ENCODE assay signal across 35 mouse cellular contexts in the genomic region with DNA sequence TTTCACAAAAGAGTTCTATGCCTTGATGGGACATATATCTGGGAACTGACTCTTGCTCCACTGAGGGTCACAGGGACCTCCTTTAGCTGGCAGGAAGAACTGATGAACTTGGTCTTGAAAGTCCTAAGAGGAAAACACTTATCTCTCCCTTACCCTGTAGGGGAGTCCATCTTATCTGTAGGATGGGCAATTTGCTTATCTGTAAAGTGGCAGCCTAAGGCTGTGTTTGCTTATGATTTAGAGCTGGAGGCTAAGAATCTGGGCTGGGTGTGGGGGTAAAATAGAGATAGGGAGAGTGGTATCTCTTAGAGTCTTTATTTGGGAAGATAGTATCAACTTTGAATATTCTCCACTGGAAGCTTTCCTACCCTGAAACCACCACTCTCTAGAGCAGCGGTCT.
"Had no signal": no experiment of that assay in that cellular context is flagged by ENCODE, and none has a peak within 500 bp of the region (broad histone marks: within the 10 kb centered on the region; RNA-seq: fewer than 3 reads in every experiment).

No protein-coding gene starts in this region.

- H3K4me1 ChIP-seq: heart, embryonic 13.5 days; heart, embryonic 15.5 days; hindbrain, embryonic 10.5 days; hindbrain, embryonic 12.5 days; hindbrain, embryonic 13.5 days; hindbrain, embryonic 15.5 days; intestine, embryonic 15.5 days; kidney, embryonic 15.5 days had no signal

- H3K9me3 ChIP-seq: heart, embryonic 10.5 days; heart, embryonic 12.5 days; heart, embryonic 13.5 days; heart, embryonic 15.5 days; hindbrain, embryonic 10.5 days; hindbrain, embryonic 12.5 days; hindbrain, embryonic 13.5 days; hindbrain, embryonic 15.5 days; intestine, embryonic 15.5 days; kidney, embryonic 15.5 days had no signal

- H3K27ac ChIP-seq: heart, embryonic 10.5 days; heart, embryonic 13.5 days; heart, embryonic 15.5 days; hindbrain, embryonic 10.5 days; hindbrain, embryonic 12.5 days; hindbrain, embryonic 13.5 days; hindbrain, embryonic 14.5 days; hindbrain, embryonic 15.5 days; hindbrain, postnatal 0 days; intestine, embryonic 15.5 days; kidney, embryonic 15.5 days; kidney, postnatal 0 days; layer of hippocampus, adult 2 months; left cerebral cortex, adult 2 months had no signal

- DNase-seq: heart, postnatal 10 days; heart, postnatal 14 days; heart, postnatal 36 days; heart, postnatal 4 days; kidney, adult 11 months; kidney, adult 18-20 months; kidney, adult 2 months; kidney, adult 8-10 months; kidney, adult 9 months; kidney, postnatal 10 days; kidney, postnatal 14 days; kidney, postnatal 25 days; kidney, postnatal 36 days; kidney, postnatal 4 days; layer of hippocampus, adult 9-11 months had no signal

- H3K36me3 ChIP-seq: heart, embryonic 15.5 days; hindbrain, embryonic 13.5 days; hindbrain, embryonic 15.5 days; intestine, embryonic 15.5 days had no signal

- ATAC-seq: hindbrain, embryonic 16.5 days; hindbrain, postnatal 0 days; inflammation-experienced regulatory T-cells, adult 6 months; intestine, embryonic 15.5 days; intestine, embryonic 16.5 days; intestine, postnatal 0 days had no signal

- H3K9ac ChIP-seq: heart, embryonic 12.5 days; heart, embryonic 13.5 days; heart, embryonic 15.5 days; hindbrain, embryonic 12.5 days; hindbrain, embryonic 13.5 days; hindbrain, embryonic 14.5 days; hindbrain, embryonic 15.5 days; intestine, embryonic 15.5 days; kidney, embryonic 15.5 days had no signal

- H3K27me3 ChIP-seq: heart, embryonic 12.5 days; heart, embryonic 13.5 days; heart, embryonic 15.5 days; hindbrain, embryonic 15.5 days; intestine, embryonic 15.5 days had no signal

- H3K4me2 ChIP-seq: heart, embryonic 11.5 days; heart, embryonic 12.5 days; heart, embryonic 13.5 days; heart, embryonic 15.5 days; hindbrain, embryonic 12.5 days; hindbrain, embryonic 13.5 days; hindbrain, embryonic 14.5 days; hindbrain, embryonic 15.5 days; intestine, embryonic 15.5 days; kidney, embryonic 15.5 days had no signal

- H3K4me3 ChIP-seq: heart, embryonic 10.5 days; heart, embryonic 12.5 days; heart, embryonic 13.5 days; heart, embryonic 15.5 days; hindbrain, embryonic 10.5 days; hindbrain, embryonic 12.5 days; hindbrain, embryonic 13.5 days; hindbrain, embryonic 15.5 days; intestine, embryonic 15.5 days; kidney, embryonic 15.5 days; layer of hippocampus, adult 2 months; left cerebral cortex, adult 2 months had no signal
